Mouse (Mus musculus) adipocyte (in vitro differentiated cells): ENCODE data around the gene Olfr791.

Experiments
- DNase-seq: peaks from one replicate; pipeline ENCODE4 v3.0.0-alpha.2; 2016; ENCODE audit warnings: low spot score

Gene Olfr791

DNA sequence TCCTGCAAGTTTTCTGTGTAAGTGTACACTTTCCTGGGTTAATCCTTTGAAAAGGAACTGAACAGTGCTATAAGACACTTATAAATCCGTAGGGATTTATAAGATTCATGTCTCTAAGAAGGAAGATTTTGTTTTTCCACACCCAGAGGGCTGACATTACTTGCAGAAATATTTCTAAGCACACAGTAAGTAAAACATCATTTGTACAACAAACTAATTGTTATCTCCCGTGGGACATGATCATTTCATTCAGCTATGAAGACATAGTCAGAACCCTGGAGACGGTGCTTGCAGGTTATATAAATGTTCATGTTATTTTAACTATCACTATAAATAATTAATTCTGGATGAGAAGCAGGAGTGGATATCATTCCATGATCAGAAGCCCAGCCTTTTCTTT is at the start of gene Olfr791:
TSS of gene Olfr791 (plus strand) at position 301 of the 400 bp plus-strand sequence.
- no peak for DNase-seq

DNA sequence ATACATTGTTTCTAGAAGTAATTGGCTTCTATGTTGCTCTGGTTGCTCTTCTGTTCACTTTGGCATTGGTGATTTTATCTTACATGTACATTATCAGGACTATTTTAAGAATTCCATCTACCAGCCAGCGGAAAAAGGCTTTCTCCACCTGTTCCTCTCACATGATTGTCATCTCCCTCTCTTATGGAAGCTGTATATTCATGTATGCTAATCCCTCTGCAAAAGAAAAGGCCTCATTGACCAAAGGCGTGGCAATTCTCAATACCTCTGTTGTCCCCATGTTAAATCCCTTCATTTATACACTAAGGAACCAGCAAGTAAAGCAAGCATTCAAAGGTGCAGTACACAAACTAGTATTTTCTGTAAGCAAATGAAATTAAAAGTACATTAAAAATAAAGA is 48.3 kb upstream of the Olfr791 start:
- DNase-seq, result no peak

DNA sequence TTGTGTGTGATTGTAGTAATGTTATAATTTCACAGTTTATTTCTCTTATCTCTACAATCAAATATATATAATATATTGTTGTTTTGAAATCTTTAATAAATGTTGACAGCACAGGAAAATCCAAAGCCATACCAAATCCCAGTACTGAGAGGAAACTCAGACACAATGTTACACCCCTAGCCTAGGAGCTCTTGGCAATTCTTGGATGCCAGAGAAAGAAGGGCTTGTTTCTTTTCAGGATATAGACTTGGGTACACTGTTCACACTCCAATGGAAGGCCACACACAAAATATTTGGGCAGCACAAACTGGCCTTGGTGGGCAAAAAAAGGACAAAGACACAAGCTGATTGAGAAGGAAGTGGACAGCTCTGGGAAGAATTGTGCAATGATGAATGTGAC is 47.9 kb upstream of the Olfr791 start:
- no peak for DNase-seq

DNA sequence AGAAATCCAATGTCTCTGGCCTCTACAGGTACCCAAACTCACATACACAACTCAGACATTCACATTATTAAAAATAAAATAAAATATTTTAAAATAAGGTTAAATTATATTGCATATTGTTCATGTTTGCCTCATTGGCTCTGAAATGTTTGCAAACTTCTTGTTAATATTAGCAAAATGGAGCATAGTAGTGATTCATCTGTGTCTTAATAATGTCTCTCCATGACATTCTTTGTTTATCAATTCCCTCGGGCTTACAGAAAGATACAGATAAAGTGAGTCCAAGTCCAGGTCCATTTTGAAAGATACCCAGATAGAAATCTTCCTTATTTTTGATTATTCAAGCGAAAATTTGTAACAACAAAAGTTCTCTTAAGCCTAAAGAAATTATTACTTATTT is 37.1 kb upstream of the Olfr791 start, which contains the start of gene Olfr789:
TSS of gene Olfr789 (plus strand) at position 301 of the 400 bp plus-strand sequence.
- DNase-seq, result no peak

DNA sequence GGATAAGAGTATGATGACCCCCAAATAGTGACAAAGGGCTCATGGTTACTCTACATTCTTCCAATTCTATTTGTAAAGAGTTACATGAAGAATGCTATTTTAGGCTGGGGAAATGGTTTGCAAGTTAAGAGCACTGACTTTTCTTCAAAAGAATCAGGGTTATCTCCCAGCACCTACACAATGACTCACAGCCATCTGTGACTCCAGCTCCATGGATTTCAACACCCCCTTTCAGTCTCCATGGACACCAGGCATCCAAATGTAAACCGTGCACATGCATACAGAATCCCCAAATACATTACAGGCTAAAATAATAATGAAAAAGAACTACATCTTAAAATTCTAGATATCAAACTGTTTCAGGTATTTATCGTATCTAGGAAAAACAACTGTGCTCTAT is 31.5 kb upstream of the Olfr791 start:
- DNase-seq, result no peak

DNA sequence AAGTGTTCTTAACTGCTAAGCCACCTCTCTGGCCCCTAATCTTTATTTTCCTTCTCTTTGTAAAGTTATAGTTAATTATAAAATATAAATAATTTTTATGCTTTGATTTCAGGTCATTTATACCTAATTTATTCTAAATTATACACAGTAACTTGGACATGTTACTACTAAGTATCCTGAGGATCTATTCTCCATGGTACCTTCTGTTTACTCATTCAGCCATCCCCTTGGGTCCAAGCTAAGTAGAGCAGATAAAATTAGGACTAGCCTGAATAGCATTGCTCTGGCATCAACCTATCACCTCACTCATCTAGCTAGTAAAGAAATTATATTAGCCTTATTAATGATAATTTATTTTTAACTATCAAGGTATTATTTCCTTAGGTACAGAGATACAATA is 23.4 kb upstream of the Olfr791 start, which contains the start of gene Olfr790:
TSS of gene Olfr790 (plus strand) at position 301 of the 400 bp plus-strand sequence.
- DNase-seq, result no peak

DNA sequence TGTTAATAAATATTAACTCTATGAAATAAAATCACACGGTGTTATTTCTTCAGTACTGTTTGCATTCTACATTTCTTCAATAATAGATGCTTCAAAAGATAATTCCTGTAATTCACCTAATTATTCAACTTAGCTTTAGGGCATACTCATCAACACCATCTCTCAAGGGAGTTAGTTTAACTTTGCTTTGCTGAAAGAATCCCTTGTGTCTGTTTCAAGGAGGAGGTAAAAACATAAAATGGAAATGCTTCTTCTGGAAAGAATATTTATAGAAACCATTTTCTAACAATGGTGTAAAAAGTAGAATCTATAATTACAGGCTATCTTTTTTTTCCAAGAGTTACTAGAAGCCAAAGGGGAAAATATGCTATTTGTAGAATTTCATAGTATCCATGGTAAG is 17.3 kb downstream of the Olfr791 start, which contains the start of gene Olfr792:
TSS of gene Olfr792 (plus strand) at position 301 of the 400 bp plus-strand sequence.
- no peak for DNase-seq

DNA sequence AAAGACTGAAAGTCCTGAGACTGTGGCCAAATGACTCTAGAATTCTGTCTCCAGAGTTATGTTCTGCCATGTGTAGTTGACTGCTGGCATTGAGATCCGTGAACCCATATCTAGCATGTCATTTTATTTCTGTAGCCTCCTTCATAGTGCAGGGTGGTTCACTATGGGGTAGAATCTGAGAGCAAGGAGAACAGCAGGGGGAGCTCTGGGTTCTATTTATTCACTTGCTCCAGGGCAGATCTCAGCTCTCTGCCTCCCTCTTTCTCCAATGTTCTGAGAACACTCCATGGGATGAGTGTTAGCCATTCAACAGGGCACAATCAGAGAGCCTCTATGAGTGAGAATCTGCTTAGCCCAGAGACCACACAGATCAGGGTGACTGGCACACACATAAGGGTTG is 27.8 kb downstream of the Olfr791 start:
- no peak for DNase-seq

DNA sequence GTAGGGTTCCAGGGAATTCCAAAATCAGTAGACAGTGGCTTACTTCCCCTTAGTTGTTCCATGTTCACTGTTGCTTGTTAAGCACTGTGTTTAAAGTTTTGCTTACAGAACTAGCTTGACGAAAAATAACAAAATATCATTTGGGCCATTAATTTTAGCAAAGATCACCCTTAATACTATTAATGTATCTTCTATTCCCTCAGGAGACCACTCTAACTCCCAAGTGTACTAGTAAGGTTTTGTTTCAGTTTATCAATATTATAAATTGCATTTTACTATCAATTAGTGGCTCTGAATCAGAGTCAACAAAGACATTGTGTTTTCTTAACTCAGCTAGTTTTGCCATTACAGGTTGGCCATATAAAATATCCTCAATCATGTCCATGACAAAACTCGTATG is 45.8 kb downstream of the Olfr791 start, which contains the start of gene Olfr794:
TSS of gene Olfr794 (plus strand) at position 301 of the 400 bp plus-strand sequence.
- DNase-seq, result no peak

DNA sequence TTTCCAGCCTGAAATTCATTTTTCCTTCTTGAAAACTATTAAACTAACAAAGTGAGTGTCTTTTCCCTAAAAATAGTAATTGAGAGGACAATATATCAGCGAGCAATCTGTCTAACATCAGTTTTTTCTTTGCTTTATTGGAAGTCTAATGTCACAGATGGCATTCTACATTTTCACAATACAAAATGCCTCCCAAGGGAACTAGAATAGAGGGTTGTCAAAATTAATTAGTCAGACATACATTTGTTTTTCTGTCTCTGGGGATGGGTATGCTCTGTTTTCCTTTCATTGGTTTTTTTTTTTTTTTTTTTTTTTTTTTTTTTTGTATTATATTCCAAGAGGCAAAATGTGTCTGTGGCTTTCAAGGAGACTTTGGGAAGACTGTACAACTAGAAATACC is 55.5 kb downstream of the Olfr791 start:
- DNase-seq, result no peak
